Mouse (Mus musculus) lung, postnatal 0 days (tissue): ENCODE results near the gene Fam189a1.

Source experiments
- CTCF ChIP-seq: IDR thresholded peaks from 2 replicates; pipeline ENCODE4 v1.5.1; 2016; ENCODE audit warnings: antibody characterized with exemption, mild to moderate bottlenecking
- EP300 ChIP-seq: IDR thresholded peaks from 2 replicates; pipeline ENCODE4 v1.6.1; 2016; ENCODE audit warnings: antibody characterized with exemption, mild to moderate bottlenecking, control low read depth

DNA sequence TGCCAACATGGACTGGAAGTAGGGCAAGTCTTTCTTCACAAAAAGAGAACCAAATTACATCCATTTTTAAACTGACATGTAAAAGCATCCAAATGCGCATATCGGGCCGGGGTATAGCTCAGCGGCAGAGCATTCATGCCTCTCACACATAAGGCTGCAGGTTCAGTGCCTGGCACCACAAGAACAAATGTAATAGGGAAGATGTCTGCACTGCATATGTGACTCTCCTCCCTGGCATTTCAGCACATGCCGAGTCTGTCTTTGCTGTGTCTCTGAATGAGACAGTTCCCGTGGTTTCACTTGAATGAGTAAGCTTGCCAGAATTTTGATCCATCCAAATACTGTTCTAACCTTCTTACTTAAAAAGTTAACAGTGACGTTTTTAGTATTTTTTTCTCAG, 39.5 kb downstream of the Fam189a1 start:
- no peak for TF ChIP-seq EP300
- TF ChIP-seq CTCF = no peak
